Mouse (Mus musculus): ENCODE measurements around the gene Tdgf1. TPM values are rescaled to one million over a fixed set of nuclear protein-coding genes. Genes with fewer than 3 reads are reported as not detected.

Tdgf1 gene
- polyA plus RNA-seq, 1 experiment from 2014 or later = not detected

DNA sequence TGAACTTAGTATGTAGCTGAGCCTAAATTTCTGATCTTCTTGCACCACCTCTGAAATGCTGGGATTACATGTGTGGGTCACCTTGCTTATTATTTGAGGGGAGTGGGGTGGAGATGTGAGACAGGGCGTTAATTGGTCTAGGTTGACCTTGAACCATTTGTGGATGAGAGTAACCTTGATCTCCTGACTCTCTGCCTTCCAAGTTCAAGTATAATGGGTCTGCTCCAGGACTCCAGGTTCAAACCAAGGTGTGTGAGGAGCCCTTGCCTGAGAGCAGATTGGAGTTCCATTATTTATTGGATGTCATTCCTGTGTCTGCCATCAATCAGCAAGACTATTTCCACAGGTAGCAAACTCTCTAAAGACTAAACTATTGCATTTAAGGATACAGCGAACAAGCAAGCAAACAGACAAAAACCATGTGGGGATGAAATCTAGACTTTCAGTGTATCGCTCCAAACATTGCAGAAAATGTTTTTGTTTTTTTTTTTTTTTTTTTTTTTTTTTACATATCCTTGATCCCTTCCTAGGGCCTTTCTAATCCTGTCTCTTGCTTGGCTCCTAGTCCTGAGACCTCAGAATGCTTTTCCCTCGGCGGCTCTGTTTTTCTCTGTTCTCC, 7.1 kb upstream of the Tdgf1 start:
- Histone ChIP-seq H3K27me3 (peaks cover 30% of the 10 kb centered on the region), H3K9me3 (replicated peaks) (no peaks in the 10 kb centered on the region), H3K4me2 (peak overlapping the region; percentile 74), H3K4me1 (replicated peaks) (peaks cover 20% of the 10 kb centered on the region), H3K9ac (no peak overlapping the region), H3K4me3 (replicated peaks) (peak overlapping the region; percentile 57), H3K36me3 (no peaks in the 10 kb centered on the region), H3K27ac (no peak overlapping the region)
- WGBS (ENCODE audit: insufficient replicate concordance) = 37% methylated on average over 5 of the region's 5 CpGs
- DNase-seq (no peak), ATAC-seq (ENCODE audit: low read depth) (no peak)

DNA sequence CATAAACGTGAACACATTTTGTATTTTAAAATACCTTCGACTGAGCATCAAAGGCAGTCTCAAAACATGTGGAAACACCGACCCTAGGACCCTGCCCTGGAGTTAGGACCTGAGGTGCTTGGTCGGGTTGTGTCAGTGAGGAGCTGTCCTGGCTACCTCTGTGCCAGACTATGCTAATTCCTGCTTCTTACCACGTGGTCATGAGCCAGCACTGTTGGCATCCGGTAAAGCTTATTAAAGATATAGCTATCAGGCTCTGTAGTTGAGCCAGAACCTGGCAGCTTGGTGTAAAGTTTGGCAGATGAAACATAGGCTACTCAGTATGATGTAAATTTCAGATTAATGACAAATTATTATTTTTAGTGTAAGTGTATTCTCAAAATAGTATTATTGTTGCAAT, 6.4 kb upstream of the Tdgf1 start:
- peaks cover 34% of the 10 kb centered on the region for H3K27me3 ChIP-seq
- no peak overlapping the region for H3K9ac ChIP-seq
- H3K4me1 ChIP-seq (replicated peaks) = peaks cover 26% of the 10 kb centered on the region
- no peak overlapping the region for H3K4me3 ChIP-seq (replicated peaks)
- H3K9me3 ChIP-seq (replicated peaks) = no peaks in the 10 kb centered on the region
- H3K4me2 ChIP-seq = no peak overlapping the region
- DNase-seq (no peak), ATAC-seq (ENCODE audit: low read depth) (0 out of 2 replicates have a peak, but pooled peaks have one; percentile 42)
- 34% methylated on average over 6 of the region's 6 CpGs for WGBS (ENCODE audit: insufficient replicate concordance)
- no peaks in the 10 kb centered on the region for H3K36me3 ChIP-seq
- no peak overlapping the region for H3K27ac ChIP-seq

DNA sequence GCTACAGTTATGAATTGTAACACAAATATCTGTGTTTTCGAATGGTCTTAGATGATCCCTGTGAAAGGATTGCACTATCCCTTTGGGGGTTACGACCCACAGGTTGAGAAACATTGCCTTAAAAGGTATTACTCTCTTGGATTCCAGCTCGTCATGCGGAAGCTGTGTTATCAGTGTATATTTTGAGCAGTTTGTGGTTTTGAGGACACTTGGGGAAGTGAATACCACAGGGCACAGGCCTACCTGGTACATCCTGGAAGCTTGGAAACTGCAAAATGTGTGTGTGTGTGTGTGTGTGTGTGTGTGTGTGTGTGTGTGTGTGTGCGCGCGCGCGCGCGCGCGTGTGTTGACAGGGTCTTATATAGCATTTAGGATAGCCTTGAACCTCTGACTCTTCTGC, 5.9 kb upstream of the Tdgf1 start:
- DNase-seq (no peak), ATAC-seq (ENCODE audit: low read depth) (no peak)
- H3K36me3 ChIP-seq = no peaks in the 10 kb centered on the region
- no peak overlapping the region for H3K27ac ChIP-seq
- no peaks in the 10 kb centered on the region for H3K9me3 ChIP-seq (replicated peaks)
- H3K9ac ChIP-seq = no peak overlapping the region
- H3K27me3 ChIP-seq = peaks cover 39% of the 10 kb centered on the region
- H3K4me2 ChIP-seq = no peak overlapping the region
- peaks cover 30% of the 10 kb centered on the region for H3K4me1 ChIP-seq (replicated peaks)
- 75% methylated on average over 13 of the region's 13 CpGs for WGBS (ENCODE audit: insufficient replicate concordance)
- no peak overlapping the region for H3K4me3 ChIP-seq (replicated peaks)

DNA sequence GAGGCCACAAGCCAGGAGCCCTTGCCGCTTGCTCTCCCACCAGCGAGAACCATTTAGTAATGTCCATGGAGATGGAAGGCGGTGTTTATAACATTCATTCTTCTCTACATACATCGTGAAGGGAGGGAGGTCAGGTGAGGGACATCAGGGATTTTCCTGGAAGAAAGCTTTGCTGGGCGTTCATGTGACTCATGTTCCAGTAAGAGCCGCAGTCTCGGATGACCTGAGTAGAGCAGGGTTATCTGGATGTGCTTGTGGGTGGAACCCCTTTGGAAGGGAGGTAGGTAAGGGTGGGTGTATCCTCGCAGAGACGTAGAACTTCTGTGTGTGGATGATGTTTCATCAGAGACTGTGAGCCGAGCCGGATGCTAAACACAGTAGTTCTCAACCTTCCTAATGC, 5.4 kb upstream of the Tdgf1 start, which contains the start of gene Lrrc2:
Lrrc2 (plus strand) TSS at position 149 of the 400 bp plus-strand sequence.
- Histone ChIP-seq H3K27ac (no peak within 1 kb of the TSS), H3K4me2 (no peak within 1 kb of the TSS), H3K27me3 (peaks cover 44% of the 10 kb centered on the region), H3K9ac (no peak within 1 kb of the TSS), H3K36me3 (no peaks in the 10 kb centered on the region), H3K4me1 (replicated peaks) (peaks cover 35% of the 10 kb centered on the region), H3K4me3 (replicated peaks) (no peak within 1 kb of the TSS), H3K9me3 (replicated peaks) (no peaks in the 10 kb centered on the region)
- DNase-seq = no peak
- WGBS (ENCODE audit: insufficient replicate concordance) = 54% methylated on average over 11 of the region's 11 CpGs
- no peak for ATAC-seq (ENCODE audit: low read depth)

DNA sequence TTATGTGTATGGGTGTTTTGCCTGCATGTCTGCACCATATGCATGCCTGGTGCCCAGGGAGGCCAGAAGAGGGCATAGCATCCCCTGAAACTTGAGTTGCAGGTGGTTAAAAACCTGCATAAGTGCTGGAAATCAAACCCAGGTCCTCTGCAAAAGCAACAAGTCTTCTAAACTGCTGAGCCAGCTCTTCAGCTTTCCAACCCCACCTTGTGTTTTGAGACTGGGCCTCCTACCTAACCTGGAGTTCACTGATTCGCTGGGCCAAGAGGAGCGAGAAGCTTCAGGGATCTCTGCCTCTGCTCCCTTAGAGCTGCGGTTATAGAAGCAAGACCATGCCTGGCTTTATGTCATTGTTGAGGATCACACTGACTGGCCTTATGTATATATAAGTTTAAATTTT, 4.2 kb upstream of the Tdgf1 start:
- Histone ChIP-seq H3K27me3 (peaks cover 50% of the 10 kb centered on the region), H3K4me3 (replicated peaks) (no peak overlapping the region), H3K9me3 (replicated peaks) (no peaks in the 10 kb centered on the region), H3K27ac (no peak overlapping the region), H3K9ac (no peak overlapping the region), H3K4me1 (replicated peaks) (peaks cover 36% of the 10 kb centered on the region), H3K4me2 (no peak overlapping the region), H3K36me3 (no peaks in the 10 kb centered on the region)
- DNase-seq = no peak
- no peak for ATAC-seq (ENCODE audit: low read depth)
- WGBS (ENCODE audit: insufficient replicate concordance) = 64% methylated on average over 3 of the region's 3 CpGs

DNA sequence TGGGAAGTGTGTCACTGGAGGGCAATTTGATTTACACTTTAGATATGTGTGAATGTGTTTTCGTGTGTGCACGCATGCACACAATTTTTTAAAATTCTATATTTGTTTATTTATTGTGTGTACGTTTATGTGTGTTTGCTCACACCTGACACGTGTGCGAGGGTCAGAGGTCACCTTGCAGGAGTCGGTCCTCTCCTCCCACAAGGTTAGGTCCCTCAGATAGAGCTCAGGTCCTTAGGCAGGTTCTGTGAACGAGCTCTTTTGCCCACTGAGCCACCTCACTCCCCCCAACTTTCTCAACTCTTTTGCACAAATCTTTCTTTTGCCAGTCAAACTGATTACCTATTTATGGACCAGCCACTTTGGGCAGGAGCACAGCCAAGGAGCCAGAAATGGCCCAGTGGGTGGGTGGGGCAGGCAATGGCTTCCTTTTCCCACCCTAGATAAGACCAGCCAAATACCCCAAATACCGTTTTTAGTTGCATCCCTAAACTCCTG, 2.9 kb upstream of the Tdgf1 start:
- no peak overlapping the region for H3K9ac ChIP-seq
- H3K4me3 ChIP-seq (replicated peaks) = no peak overlapping the region
- H3K4me2 ChIP-seq = no peak overlapping the region
- ATAC-seq (ENCODE audit: low read depth) (no peak), DNase-seq (no peak)
- H3K4me1 ChIP-seq (replicated peaks) = peaks cover 36% of the 10 kb centered on the region
- no peaks in the 10 kb centered on the region for H3K36me3 ChIP-seq
- no peaks in the 10 kb centered on the region for H3K9me3 ChIP-seq (replicated peaks)
- peaks cover 50% of the 10 kb centered on the region for H3K27me3 ChIP-seq
- H3K27ac ChIP-seq = no peak overlapping the region
- 44% methylated on average over 8 of the region's 8 CpGs for WGBS (ENCODE audit: insufficient replicate concordance)

DNA sequence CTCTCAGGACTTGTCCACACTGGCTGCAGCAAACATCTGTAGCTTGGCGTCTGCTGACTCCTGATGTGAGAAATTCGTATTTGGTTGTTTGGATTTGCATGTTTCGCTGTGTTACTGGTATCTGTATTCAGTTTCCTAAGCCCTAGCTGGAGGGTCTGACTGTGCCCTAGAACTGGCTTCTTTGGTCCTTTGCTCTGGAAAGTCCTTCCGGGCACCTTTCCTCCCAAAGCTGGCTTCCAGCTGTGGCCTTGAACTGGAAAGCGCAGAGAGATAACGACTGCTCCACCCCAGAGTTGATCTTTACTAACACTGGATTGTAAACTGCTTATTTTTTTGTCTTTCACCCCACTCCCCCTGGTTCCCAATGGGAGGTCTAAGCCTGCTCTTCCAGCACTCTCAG, 1.9 kb upstream of the Tdgf1 start:
- Histone ChIP-seq H3K4me1 (replicated peaks) (peaks cover 30% of the 10 kb centered on the region), H3K4me3 (replicated peaks) (no peak overlapping the region), H3K9ac (no peak overlapping the region), H3K9me3 (replicated peaks) (no peaks in the 10 kb centered on the region), H3K27ac (no peak overlapping the region), H3K36me3 (no peaks in the 10 kb centered on the region), H3K4me2 (no peak overlapping the region), H3K27me3 (peaks cover 42% of the 10 kb centered on the region)
- ATAC-seq (ENCODE audit: low read depth) = no peak
- DNase-seq = no peak
- WGBS (ENCODE audit: insufficient replicate concordance) = 53% methylated on average over 6 of the region's 6 CpGs

DNA sequence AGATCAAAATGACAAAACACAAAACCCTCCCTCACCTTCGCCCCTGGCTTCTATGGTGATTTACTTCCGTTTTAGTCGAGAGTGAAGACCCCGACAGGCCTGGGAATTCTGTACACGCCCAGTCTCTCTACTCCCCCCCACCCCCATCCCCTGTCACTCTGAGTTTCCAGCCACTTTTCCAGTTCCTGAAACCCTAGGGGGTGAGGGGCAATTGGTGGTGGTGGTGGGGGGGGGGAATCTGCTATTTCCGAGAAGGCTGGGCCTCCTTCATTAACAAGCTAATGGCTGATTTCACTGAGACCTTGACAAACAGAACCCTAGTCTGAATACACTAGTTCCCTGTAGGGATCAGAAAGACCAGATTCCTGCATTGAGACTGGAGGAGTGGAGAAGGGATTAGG, 1.3 kb upstream of the Tdgf1 start:
- 31% methylated on average over 6 of the region's 6 CpGs for WGBS (ENCODE audit: insufficient replicate concordance)
- no peak for DNase-seq
- peaks cover 30% of the 10 kb centered on the region for H3K4me1 ChIP-seq (replicated peaks)
- H3K9me3 ChIP-seq (replicated peaks) = no peaks in the 10 kb centered on the region
- ATAC-seq (ENCODE audit: low read depth) = no peak
- no peak overlapping the region for H3K9ac ChIP-seq
- no peak overlapping the region for H3K4me2 ChIP-seq
- H3K27ac ChIP-seq = no peak overlapping the region
- H3K36me3 ChIP-seq = no peaks in the 10 kb centered on the region
- H3K4me3 ChIP-seq (replicated peaks) = no peak overlapping the region
- H3K27me3 ChIP-seq = peaks cover 40% of the 10 kb centered on the region

DNA sequence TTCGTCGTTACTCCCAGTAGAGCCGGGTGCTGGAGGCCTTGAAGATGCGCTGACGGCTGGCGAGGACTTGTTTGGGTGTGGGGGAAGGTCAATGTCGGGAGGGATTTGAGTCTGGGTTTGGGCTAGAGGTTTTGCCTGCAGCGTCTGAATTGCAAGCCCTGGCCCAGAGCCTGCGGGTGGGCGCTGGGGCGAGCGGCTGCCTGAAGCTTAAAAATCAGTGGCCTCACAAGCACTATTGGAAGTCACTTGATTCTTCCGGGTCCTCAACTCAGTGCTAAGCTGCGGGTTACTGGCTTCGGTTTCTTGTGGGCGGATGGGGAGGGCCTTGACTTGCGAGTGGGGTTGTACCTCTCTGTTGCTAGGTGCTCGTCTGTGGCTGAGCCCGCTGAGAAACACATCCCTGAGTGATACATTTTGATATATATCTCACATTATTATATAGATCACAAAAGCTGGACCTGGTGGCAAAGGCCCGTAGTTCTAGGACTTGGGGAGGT, 638 bp upstream of the Tdgf1 start:
- H3K27ac ChIP-seq = no peak overlapping the region
- peaks cover 40% of the 10 kb centered on the region for H3K27me3 ChIP-seq
- WGBS (ENCODE audit: insufficient replicate concordance) = 23% methylated on average over 20 of the region's 20 CpGs
- 0 out of 2 replicates have a peak overlapping the region, but pooled peaks have one; percentile 1 for H3K4me2 ChIP-seq
- no peak overlapping the region for H3K9ac ChIP-seq
- H3K9me3 ChIP-seq (replicated peaks) = no peaks in the 10 kb centered on the region
- no peak for DNase-seq
- H3K36me3 ChIP-seq = no peaks in the 10 kb centered on the region
- ATAC-seq (ENCODE audit: low read depth) = no peak
- peaks cover 24% of the 10 kb centered on the region for H3K4me1 ChIP-seq (replicated peaks)
- H3K4me3 ChIP-seq (replicated peaks) = no peak overlapping the region

DNA sequence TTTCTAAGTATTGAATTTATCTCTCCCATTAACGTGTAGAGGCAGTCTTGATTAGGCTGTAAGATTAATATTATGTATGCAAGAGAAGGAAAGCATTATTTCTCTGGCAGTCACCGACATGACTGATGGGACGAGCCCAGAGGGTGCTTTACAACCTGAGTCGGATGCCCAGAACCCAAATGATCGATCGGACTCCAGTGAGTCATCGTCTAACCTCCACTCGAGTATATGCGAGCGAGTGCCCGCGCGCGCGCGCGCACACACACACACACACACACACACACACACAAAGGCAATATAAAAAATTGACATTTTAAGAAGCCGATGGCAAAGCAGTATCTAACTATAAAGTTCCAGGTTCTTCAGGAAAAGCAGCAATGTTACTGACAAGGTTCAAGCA, 615 bp downstream of the Tdgf1 start:
- DNase-seq = no peak
- Histone ChIP-seq H3K27me3 (peaks cover 40% of the 10 kb centered on the region), H3K27ac (no peak overlapping the region), H3K9ac (no peak overlapping the region), H3K36me3 (no peaks in the 10 kb centered on the region), H3K4me2 (no peak overlapping the region), H3K4me3 (replicated peaks) (no peak overlapping the region), H3K9me3 (replicated peaks) (no peaks in the 10 kb centered on the region), H3K4me1 (replicated peaks) (peaks cover 24% of the 10 kb centered on the region)
- WGBS (ENCODE audit: insufficient replicate concordance) = 18% methylated on average over 18 of the region's 18 CpGs
- no peak for ATAC-seq (ENCODE audit: low read depth)

DNA sequence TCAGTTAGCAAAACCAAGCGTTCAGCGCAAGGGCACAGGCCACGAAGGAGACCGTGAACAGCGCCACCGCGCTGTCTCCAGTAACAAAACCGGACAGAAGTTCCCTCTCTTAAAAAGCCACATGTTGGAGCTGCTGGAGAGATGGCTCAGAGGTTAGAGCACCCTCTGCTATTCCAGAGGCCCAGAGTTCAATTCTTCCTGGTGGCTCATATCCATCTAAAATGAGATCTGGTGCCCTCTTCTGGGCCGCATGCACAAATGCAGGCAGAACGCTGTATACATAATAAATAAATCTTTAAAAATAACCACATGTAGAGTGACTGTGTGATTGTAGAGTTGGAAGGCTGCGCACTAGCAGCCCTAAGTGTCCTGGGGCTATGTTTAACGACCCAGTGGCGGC, 1.7 kb downstream of the Tdgf1 start:
- Histone ChIP-seq H3K9me3 (replicated peaks) (no peaks in the 10 kb centered on the region), H3K4me1 (replicated peaks) (peaks cover 23% of the 10 kb centered on the region), H3K4me3 (replicated peaks) (no peak overlapping the region), H3K4me2 (no peak overlapping the region), H3K27me3 (peaks cover 40% of the 10 kb centered on the region), H3K9ac (no peak overlapping the region), H3K36me3 (no peaks in the 10 kb centered on the region), H3K27ac (no peak overlapping the region)
- ATAC-seq (ENCODE audit: low read depth) (no peak), DNase-seq (no peak)
- WGBS (ENCODE audit: insufficient replicate concordance) = 28% methylated on average over 13 of the region's 13 CpGs

Data from liver, embryonic 13.5 days (tissue).